Mouse (Mus musculus) hindbrain, embryonic 13.5 days (tissue): ENCODE results near the gene Itpr3. TPM values are rescaled to one million over a fixed set of nuclear protein-coding genes. Genes with fewer than 3 reads are reported as not detected.
A peak's percentile ranks its signal among the peaks of the same experiment; 100 is the strongest.

ENCODE experiments used
- ATAC-seq: fragments of 200-750 bp; cut with Nextera tagmentation; 2 replicates; pipeline ENCODE4 v1.8.0; 2017; ENCODE audit warnings: moderate TSS enrichment; ENCODE audit not compliant: low FRiP score
- H3K27ac ChIP-seq: fragments of 300-500 bp; sonication (generic); 2 replicates; pipeline ENCODE4 v1.5.1; 2015; ENCODE audit warnings: inconsistent platforms, mild to moderate bottlenecking, moderate library complexity
- H3K27me3 ChIP-seq: fragments of 300-500 bp; sonication (generic); 2 replicates; pipeline ENCODE4 v1.6.1; 2015; ENCODE audit warnings: mild to moderate bottlenecking, inconsistent platforms
- H3K36me3 ChIP-seq: fragments of 300-500 bp; sonication (generic); 2 replicates; pipeline ENCODE4 v1.6.1; 2015; ENCODE audit warnings: mild to moderate bottlenecking, inconsistent platforms
- H3K4me1 ChIP-seq: fragments of 300-500 bp; sonication (generic); replicated peaks from 2 replicates; pipeline ENCODE4 v1.6.1; 2015; ENCODE audit warnings: inconsistent platforms
- H3K4me2 ChIP-seq: fragments of 300-500 bp; sonication (generic); 2 replicates; pipeline ENCODE4 v1.6.1; 2015; ENCODE audit warnings: inconsistent platforms, mild to moderate bottlenecking, moderate library complexity
- H3K4me3 ChIP-seq: fragments of 300-500 bp; sonication (generic); 2 replicates; pipeline ENCODE4 v1.5.1; 2015; ENCODE audit warnings: mild to moderate bottlenecking, inconsistent platforms
- H3K9ac ChIP-seq: fragments of 300-500 bp; sonication (generic); 2 replicates; pipeline ENCODE4 v1.6.1; 2015; ENCODE audit warnings: mild to moderate bottlenecking, inconsistent platforms
- H3K9me3 ChIP-seq: fragments of 300-500 bp; sonication (generic); 2 replicates; pipeline ENCODE4 v1.6.1; 2016; ENCODE audit warnings: inconsistent platforms
- WGBS: fragments of 180-500 bp; shearing (Covaris S2); methylation state at CpG from one replicate; pipeline ENCODE4 v1.1.7; 2015; 5-methylcytosine and 5-hydroxymethylcytosine counted together
- polyA plus RNA-seq: library from polyadenylated mRNA; unstranded; fragments of >200 nt; fragmentation: Nextera tagmentation; extraction: Ambion mirVana; gene quantifications from 2 replicates; pipeline ENCODE4 v1.2.1, GENCODE M21; 2015

Gene Itpr3
- polyA plus RNA-seq, 1 experiment from 2014 or later = 1.1 TPM

DNA sequence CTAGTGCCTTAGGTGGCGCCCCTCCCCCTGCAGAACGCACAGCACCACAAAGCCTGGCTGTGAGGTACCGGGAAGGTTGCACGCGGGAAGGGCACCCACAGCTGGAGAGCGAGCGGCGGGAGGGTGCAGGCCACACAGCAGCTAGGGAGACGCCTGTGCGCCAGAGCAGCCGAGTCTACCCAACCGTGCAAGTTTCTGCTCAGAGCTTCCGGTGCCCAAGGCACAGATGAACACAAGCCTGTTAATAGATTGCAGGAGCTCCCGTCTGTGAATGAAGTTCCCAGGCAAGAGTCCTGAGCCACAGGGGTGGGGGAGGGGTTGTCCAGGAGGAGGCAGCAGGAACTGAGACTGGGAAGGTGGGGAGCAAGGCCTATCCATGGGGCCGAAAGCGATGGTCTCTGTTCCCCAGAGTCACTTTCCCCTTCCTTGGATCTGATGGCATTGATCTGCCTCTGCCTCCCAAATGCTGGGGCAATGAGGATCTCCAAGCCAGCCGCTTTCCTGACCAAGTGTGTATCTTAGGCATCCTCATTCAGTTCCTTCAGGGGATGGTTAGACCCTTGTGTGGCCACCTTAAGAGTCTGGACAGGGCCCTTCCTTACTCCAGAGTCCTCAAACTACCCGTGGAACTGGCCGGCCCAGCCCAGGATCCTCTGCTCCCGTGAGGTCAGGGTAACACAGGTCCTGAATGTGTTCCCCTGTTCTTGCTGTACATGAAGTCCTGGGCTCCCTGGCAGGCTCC lies 16.6 kb upstream of the Itpr3 start:
- WGBS = 11% methylated on average over 20 of the region's 20 CpGs
- peak overlapping the region; percentile 39 for H3K4me2 ChIP-seq
- H3K9ac ChIP-seq = peak overlapping the region; percentile 51
- no peaks in the 10 kb centered on the region for H3K36me3 ChIP-seq
- peak overlapping the region; percentile 73 for H3K27ac ChIP-seq
- no peaks in the 10 kb centered on the region for H3K9me3 ChIP-seq
- H3K4me1 ChIP-seq = peaks cover 37% of the 10 kb centered on the region
- H3K4me3 ChIP-seq = peak overlapping the region; percentile 10; the same call in 1 of the 2 replicates
- peak; percentile 40; the same call in 1 of the 2 replicates for ATAC-seq
- H3K27me3 ChIP-seq = no peaks in the 10 kb centered on the region

DNA sequence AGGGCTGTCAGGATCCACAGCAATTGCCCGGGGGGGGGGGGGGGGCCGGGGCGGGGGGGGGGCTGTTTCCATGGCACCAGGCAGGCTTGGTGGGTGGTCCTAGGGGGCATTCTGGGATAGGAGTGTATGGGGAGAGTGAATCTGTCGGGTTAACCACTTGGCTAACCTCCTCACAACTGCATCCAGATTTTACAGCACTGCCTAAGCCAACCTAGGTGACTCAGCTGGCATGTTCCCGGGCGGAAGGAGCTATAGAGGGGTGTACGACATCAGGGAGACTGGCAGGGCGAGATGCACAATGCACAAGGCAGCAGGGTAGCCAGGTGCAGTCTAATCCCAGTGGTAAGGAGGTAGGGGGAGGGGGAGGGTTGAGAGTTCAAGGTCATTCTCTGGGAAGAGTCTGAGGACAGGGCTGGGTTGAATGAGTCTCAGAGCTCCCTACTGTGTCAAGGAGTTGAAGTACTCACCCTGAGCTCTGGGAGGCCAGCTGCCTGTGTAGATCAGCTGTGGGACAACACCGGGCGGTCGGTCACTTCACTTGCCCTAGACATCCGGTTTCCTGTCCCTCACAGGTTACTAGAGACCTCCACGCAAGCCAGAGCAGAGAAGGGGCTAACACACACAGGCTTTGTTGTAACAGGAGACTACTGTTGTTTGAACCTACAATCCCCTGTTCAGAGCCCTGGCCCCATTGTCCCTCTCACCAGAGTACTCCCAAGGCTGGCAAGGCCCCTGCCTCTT lies 15.9 kb upstream of the Itpr3 start:
- peaks cover 37% of the 10 kb centered on the region for H3K4me1 ChIP-seq
- H3K27ac ChIP-seq = no peak overlapping the region; the same call in 1 of the 2 replicates
- no peaks in the 10 kb centered on the region for H3K36me3 ChIP-seq
- no peaks in the 10 kb centered on the region for H3K27me3 ChIP-seq
- no peaks in the 10 kb centered on the region for H3K9me3 ChIP-seq
- no peak overlapping the region for H3K9ac ChIP-seq
- no peak for ATAC-seq
- WGBS = 45% methylated on average over 10 of the region's 13 CpGs
- H3K4me3 ChIP-seq = no peak overlapping the region
- no peak overlapping the region for H3K4me2 ChIP-seq

DNA sequence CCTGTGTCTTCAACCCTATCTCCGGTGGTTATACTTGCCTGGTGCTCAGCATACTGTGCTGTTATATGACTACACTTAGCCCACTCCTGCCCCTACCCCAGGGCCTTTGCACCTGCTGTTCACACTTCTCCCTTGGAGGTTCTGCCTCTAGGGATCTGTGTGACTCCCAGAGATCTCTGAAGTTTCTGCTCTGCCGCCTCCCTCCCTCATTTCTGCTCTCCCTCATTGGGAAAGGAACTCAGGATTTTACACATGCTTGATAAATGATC lies 15.4 kb upstream of the Itpr3 start:
- no peak for ATAC-seq

DNA sequence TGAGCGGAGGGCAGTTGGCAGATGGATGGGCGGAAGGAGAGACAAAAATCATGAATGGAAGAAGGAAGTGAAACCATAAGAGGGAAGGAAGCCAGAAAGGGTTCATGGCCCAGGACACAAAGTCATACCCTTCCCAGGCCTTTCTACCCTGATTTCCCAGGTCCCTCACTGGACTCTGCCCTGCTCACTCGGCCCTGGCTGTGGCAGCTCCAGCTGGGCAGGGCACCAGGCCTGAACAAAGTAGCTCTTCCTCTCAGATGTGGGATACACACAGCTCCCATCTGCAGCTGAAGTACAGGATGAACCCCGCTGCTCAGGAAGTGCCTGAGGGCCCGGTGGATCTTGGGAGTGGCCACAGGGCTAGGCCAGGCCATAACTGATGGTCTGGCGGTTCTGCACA lies 14.3 kb upstream of the Itpr3 start:
- Histone ChIP-seq H3K27ac (no peak overlapping the region), H3K4me3 (no peak overlapping the region), H3K4me1 (peaks cover 37% of the 10 kb centered on the region), H3K36me3 (no peaks in the 10 kb centered on the region), H3K27me3 (no peaks in the 10 kb centered on the region), H3K4me2 (no peak overlapping the region), H3K9me3 (no peaks in the 10 kb centered on the region), H3K9ac (0 out of 2 replicates have a peak overlapping the region, but pooled peaks have one; percentile 24)
- 66% methylated on average over 6 of the region's 6 CpGs for WGBS
- ATAC-seq = no peak

More for the DNA sequence above, 15.4 kb upstream of the Itpr3 start:
- Histone ChIP-seq H3K9ac (no peak overlapping the region), H3K36me3 (no peaks in the 10 kb centered on the region), H3K9me3 (no peaks in the 10 kb centered on the region), H3K27ac (no peak overlapping the region), H3K27me3 (no peaks in the 10 kb centered on the region), H3K4me3 (no peak overlapping the region), H3K4me1 (peaks cover 37% of the 10 kb centered on the region), H3K4me2 (no peak overlapping the region)
- WGBS = 85% methylated on average over 2 of the region's 2 CpGs

DNA sequence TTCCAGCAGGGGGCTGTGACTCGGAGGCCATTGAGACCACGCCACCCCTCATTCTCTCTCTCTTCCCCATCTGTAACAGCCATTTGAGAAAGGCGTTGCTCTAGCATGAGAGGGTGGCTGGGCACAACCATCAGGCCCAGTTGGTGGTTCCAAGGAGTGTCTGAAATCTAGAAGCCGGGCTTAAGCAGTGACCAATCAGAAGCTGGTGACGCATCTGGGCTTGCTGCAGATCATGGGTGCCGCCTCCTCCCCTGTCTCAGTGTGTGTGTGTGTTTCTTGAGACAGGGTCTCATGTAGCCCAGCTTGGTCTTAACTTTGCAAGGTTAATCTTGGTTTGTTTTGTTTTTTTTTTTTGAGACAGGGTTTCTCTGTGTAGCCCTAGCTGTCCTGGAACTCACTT lies 11.9 kb upstream of the Itpr3 start:
- Histone ChIP-seq H3K4me1 (peaks cover 18% of the 10 kb centered on the region), H3K27me3 (no peaks in the 10 kb centered on the region), H3K27ac (no peak overlapping the region), H3K4me2 (no peak overlapping the region), H3K9ac (no peak overlapping the region), H3K4me3 (no peak overlapping the region), H3K9me3 (no peaks in the 10 kb centered on the region), H3K36me3 (no peaks in the 10 kb centered on the region)
- ATAC-seq = no peak
- 88% methylated on average over 6 of the region's 6 CpGs for WGBS

DNA sequence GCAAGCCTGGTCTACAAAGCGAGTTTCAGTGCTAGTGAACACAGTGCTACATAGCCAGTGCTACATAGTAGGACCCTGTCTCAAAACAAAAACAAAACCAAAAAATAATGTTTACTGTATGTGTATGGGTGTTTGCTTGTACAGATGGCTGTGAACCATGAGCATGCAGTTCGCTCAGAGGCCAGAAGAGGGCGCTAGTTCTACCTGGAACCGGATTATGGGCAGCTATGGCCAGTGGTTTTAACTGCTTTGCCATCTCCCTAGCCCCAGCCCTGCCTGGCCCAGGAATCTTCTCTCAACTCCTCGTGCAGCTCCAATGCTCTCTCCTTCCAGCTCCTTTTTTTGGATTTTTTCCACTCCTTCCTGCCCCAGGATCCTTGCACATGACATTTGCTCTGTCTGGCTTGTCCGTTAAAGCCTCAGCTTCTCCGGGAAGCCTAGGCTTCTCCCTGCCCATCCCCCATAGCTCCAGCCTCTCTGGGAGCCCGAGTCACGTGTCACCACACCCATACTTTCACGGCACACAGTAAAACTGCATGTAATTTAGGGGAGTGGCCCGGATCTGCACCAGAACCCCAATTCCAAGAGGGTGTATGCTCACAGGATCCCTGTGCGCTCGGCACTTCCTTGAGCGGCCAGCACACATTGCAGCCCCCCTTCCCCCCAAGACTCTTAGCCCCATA lies 9.2 kb upstream of the Itpr3 start:
- Histone ChIP-seq H3K4me1 (peaks cover 4% of the 10 kb centered on the region), H3K9me3 (no peaks in the 10 kb centered on the region), H3K36me3 (no peaks in the 10 kb centered on the region), H3K4me2 (no peak overlapping the region), H3K27me3 (no peaks in the 10 kb centered on the region), H3K27ac (no peak overlapping the region), H3K4me3 (no peak overlapping the region), H3K9ac (no peak overlapping the region)
- ATAC-seq = no peak
- WGBS = 82% methylated on average over 14 of the region's 14 CpGs

DNA sequence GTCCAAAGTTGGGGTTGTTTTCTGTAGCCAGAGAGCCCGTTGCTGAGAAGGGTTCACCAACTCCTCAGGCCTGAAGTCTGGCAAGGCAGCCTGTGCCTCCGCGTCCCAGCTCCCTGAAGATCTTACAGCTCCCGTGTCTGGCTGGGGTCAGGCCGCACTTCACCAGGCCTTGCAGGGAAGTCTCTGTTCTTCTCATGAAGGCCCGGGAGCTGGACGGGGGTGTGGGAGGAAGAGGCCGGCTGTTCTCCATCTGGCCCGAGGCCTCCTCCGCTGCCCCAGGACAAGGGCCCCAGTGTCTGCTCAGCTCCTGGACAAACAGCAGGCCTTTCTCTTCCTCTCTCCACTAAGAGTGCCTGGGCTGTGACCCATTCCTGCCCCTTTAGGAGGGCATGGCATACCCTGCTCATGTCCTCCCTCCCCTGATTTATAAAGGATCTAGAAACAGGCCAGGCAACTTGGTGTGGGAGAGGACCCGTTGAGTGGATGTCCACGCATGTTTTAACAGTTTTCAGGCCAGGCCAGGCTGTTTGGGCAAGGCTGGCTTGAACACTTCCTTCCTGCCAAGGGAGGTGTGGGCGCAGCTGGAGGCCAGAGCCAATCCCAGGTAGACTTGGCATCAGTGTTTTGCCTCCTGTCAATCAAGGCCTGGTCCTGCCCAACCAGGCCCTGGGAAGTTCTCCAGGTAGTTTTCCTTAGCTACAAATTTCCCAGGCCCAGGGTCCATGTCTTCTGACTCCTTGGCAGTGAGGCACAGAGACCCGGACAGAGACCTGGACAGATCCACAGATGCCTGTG lies 8.5 kb upstream of the Itpr3 start:
- Histone ChIP-seq H3K9ac (no peak overlapping the region), H3K4me2 (no peak overlapping the region), H3K4me1 (no peaks in the 10 kb centered on the region), H3K9me3 (no peaks in the 10 kb centered on the region), H3K4me3 (no peak overlapping the region), H3K36me3 (no peaks in the 10 kb centered on the region), H3K27ac (no peak overlapping the region), H3K27me3 (peaks cover 4% of the 10 kb centered on the region; the same call in 1 of the 2 replicates)
- 77% methylated on average over 14 of the region's 14 CpGs for WGBS
- ATAC-seq = no peak

DNA sequence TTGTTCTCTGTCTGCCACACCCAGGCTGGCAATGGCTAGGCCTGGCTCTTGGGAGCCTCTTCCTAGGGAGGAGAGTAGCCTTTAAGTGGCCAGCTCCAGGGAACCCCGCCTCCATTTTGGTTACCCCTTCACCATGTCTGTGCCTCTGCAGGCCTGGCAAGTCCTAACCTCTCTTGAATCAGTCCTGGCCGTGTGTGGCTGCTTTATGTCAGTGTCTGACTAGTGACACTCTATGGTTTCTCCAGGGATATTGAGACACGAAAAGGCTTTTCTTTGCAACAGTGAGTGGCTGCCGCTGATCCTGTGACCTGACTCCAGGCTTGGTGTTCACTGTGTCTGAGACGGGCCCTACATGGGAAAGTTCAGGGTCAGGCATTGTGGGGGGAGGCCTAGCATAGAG lies 6.3 kb upstream of the Itpr3 start:
- Histone ChIP-seq H3K4me2 (no peak overlapping the region), H3K4me1 (no peaks in the 10 kb centered on the region), H3K4me3 (no peak overlapping the region), H3K9ac (no peak overlapping the region), H3K36me3 (no peaks in the 10 kb centered on the region), H3K27ac (no peak overlapping the region), H3K27me3 (peaks cover 23% of the 10 kb centered on the region), H3K9me3 (no peaks in the 10 kb centered on the region)
- ATAC-seq = no peak
- 69% methylated on average over 5 of the region's 5 CpGs for WGBS

DNA sequence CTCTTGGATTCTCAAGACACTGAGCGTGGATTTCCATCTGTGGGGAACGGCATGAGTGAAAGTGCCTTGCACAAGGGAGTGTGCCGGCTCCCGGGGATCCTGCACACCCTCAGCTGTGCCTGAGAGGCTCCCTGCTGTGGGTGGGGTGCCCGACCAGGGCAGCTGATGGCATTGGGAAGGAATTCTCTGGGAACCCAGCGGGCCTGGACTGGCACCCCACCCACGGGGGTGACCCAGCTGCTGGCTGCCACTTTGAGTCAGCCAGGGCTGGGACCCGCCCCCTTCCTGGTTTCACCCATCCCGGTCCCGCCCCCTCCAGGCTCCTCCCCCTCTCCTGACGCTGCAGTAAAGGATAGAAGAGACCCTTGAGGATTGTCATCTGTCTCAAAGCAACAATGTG lies 5.6 kb upstream of the Itpr3 start:
- Histone ChIP-seq H3K4me3 (no peak overlapping the region), H3K27me3 (peaks cover 30% of the 10 kb centered on the region), H3K9me3 (no peaks in the 10 kb centered on the region), H3K9ac (no peak overlapping the region), H3K36me3 (no peaks in the 10 kb centered on the region), H3K27ac (no peak overlapping the region), H3K4me1 (0 out of 2 replicates have a peak, but pooled peaks cover 4% of the 10 kb centered on the region), H3K4me2 (no peak overlapping the region)
- no peak for ATAC-seq
- WGBS = 53% methylated on average over 9 of the region's 11 CpGs

DNA sequence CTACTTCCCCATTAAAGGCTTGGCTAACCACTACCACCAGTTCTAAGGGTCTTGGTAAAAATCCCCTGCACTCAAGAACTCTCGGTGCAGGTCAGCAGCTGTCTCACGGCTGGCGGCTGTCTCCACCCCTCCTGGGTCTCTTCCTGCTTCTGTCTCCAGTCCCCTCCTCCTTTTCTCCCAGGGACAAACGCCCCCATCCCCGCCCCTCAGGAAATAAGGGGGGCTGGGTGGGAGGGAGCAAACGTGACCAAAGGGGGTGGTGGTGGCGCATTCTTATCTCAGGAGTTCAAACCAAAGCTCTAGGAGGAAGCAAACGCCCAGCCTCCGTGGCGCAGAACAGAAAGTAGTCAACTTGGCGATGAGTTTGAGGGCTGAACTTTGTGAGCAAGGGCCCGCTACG lies 934 bp upstream of the Itpr3 start:
- WGBS = 0% methylated on average over 13 of the region's 13 CpGs
- H3K4me3 ChIP-seq = peak overlapping the region; percentile 49
- peaks cover 74% of the 10 kb centered on the region for H3K27me3 ChIP-seq
- H3K36me3 ChIP-seq = no peaks in the 10 kb centered on the region
- H3K9ac ChIP-seq = no peak overlapping the region
- no peaks in the 10 kb centered on the region for H3K9me3 ChIP-seq
- ATAC-seq = no peak
- peaks cover 26% of the 10 kb centered on the region for H3K4me1 ChIP-seq
- H3K4me2 ChIP-seq = peak overlapping the region; percentile 79
- H3K27ac ChIP-seq = no peak overlapping the region

DNA sequence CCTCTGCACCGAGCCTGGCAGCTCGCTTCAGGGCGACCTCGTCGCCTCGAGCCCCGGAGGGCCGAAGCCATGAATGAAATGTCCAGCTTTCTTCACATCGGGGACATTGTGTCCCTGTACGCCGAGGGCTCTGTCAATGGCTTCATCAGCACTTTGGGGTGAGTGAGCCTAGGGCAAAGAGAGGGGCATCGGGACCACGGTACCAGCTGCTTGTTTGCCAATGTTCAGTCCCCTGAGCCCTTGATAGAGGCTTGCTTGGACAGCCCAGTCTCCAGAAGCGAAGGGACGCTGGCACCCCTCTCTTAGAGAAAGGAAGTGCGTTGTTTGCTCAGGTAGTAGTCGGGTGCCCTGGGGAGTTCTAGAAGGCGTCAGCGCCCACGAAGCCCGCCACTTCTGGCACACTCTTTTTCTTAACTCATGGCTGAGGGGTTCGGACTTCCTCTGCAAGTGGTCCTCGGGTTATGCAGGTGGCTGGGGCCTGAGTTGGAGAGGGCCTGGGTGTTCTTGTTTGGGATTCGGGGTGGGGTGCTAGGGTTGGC lies 482 bp downstream of the Itpr3 start:
- no peak for ATAC-seq
- peak overlapping the region; percentile 49 for H3K4me3 ChIP-seq
- WGBS = 2% methylated on average over 24 of the region's 24 CpGs
- H3K9me3 ChIP-seq = no peaks in the 10 kb centered on the region
- H3K4me1 ChIP-seq = peaks cover 26% of the 10 kb centered on the region
- peaks cover 74% of the 10 kb centered on the region for H3K27me3 ChIP-seq
- peak overlapping the region; percentile 79 for H3K4me2 ChIP-seq
- H3K27ac ChIP-seq = no peak overlapping the region
- H3K36me3 ChIP-seq = no peaks in the 10 kb centered on the region
- H3K9ac ChIP-seq = peak overlapping the region; percentile 66

DNA sequence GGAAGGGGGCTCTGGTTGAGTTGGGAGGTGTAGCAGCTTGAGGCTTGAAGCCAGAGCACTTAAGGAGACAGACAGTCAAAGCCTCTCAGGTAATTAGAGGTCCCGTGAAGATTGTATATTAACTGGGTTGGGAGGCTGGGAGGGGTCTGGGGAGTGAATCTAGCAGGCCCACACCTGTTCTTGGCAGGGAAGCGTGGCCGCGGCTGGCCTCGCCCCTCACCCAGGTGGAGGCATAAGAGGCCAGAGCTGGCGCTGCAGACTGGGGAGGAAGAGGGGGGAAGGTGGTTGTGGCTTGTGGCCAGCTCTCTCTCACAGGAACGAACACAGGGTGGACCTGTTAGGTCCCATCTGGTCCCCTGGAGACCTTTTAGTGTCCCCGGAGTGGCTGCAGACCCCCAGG lies 3.6 kb downstream of the Itpr3 start:
- Histone ChIP-seq H3K9me3 (no peaks in the 10 kb centered on the region), H3K4me3 (no peak overlapping the region), H3K4me2 (no peak overlapping the region), H3K9ac (no peak overlapping the region), H3K27me3 (peaks cover 52% of the 10 kb centered on the region), H3K27ac (no peak overlapping the region), H3K36me3 (no peaks in the 10 kb centered on the region), H3K4me1 (peaks cover 33% of the 10 kb centered on the region)
- no peak for ATAC-seq
- 88% methylated on average over 8 of the region's 8 CpGs for WGBS
